Mouse (Mus musculus) MN1 (cell line): Measurements from ENCODE around the gene Cdh13.

Source experiments
- DNase-seq: peaks from one replicate; pipeline ENCODE4 v3.0.0-alpha.2; 2016; ENCODE audit warnings: low spot score

Cdh13 gene

GRCm38 (mm10) chr8:118569366-118569765 lies 285.8 kb downstream of the Cdh13 start:
- no peak for DNase-seq

DNA sequence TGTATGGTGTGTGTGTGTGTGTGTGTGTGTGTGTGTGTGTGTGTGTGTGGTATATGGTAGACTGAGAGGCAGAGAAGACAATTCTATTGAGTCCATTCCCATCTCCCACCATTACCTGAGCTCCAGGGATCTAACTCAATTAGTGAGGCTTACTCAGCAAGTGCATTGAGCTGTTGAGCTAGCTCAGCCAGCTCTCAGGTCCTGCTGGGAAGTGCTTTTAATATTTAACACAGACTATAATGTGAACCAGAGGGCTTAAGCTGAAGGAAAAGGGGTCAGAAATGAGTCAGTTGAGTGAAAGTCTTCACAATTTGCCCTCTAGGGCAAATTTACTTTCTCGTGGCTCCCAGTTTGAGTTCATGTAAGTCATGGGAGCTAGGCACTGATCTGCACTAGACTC lies 297.7 kb downstream of the Cdh13 start:
- no peak for DNase-seq

DNA sequence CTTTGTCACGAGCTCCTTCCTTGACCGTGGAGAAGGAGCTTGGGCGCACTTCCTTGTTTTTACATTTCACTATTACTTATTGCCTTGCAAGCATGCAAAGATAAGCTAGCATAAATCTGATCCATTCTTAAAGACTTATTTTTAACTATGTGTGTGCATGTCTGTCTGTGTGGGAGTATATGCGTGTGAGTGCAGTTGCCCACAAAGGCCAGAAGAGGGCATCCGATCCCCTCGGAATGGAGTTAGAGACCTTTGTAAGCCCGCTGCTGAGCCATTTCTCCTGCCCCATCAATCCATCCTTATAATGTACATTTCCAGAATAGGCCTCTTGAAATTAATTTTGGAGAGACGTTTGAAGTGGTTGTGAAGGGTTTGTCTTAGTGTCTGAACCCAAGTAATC lies 298.7 kb downstream of the Cdh13 start:
- DNase-seq: no peak

DNA sequence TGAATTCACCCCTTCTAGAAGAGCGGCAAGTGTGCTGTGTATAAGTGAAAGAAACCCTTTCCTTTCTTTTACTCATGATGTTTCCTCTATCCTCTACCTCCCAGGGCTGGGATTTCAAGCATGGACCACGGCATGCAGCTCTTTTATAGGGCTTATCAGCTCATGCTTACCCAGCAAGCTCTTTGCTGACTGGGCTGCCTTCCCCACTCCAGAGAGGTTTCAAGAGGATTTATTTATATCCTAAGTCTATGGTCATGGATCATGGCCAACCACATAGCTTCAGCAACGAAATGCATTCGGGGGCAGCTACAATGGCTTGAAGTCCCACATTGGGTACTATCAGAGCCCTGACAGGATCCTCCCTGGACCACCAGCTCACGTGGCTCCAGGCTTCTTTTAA lies 304.4 kb downstream of the Cdh13 start:
- DNase-seq: no peak

DNA sequence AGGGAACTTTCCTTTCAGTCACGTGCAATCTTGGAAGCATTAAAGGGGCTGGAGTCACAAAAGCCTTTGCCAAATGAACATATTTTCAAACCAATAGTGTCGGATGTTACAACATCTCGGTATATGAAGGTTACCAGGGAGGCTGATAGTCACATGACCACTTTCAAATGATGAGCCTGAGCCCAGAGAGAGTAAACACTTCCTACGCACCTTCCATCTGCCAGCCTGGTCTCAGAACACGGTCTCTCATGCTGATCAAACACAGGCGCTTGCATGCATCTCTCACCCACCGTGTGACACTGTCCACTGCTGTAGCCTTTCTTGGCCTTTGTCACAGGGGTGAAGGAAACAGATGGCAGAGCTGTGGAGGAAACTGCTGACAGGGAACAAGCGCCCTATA lies 313.3 kb downstream of the Cdh13 start:
- no peak for DNase-seq

GRCm38 (mm10) chr8:118601376-118601775 lies 317.8 kb downstream of the Cdh13 start:
- no peak for DNase-seq

GRCm38 (mm10) chr8:118602074-118602473 lies 318.5 kb downstream of the Cdh13 start:
- no peak for DNase-seq

GRCm38 (mm10) chr8:118611551-118611950 lies 328.0 kb downstream of the Cdh13 start:
- no peak for DNase-seq

DNA sequence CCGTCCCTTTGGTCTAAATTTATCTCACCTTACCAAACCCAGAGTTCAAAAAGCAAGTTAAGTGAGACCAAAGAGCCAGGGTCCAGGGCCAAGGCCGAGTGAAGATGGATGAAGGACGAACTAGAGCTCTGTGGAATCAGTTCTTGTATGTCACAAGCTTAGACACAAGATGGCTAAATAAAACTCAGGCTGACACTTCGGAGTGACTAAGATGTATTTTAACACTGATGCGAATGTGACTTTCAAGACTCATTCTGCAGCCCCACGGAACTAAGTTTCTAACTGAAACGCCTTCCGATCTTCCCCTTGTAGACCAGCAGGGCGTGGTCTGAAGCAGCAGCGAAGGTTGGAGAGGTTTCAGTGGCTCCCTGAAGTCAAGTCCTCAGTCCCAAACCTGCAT lies 334.7 kb downstream of the Cdh13 start:
- no peak for DNase-seq

DNA sequence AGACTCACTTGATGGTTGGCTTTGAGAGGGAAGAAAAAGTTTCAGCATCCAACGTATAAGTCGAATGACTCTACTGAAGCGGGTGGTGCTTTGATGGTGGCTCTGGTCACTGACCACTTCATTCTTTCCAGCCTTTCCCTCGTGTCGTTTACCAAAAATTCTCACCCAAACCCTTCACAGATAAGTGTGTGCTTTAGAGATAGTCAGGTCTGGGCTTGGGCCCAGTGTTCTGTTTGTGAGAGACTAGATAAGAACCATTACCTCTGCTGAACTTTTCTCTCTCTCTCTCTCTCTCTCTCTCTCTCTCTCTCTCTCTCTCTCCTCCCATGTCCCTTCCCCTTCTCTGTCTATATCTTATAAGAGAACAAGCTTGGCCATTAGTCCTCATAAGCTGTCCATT lies 342.9 kb downstream of the Cdh13 start:
- no peak for DNase-seq

- DNase-seq: no peak
These were observed 344.2 kb downstream of the Cdh13 start for GRCm38 (mm10) chr8:118627737-118628136.

GRCm38 (mm10) chr8:118628702-118629101 lies 345.2 kb downstream of the Cdh13 start:
- no peak for DNase-seq

- no peak for DNase-seq
These were observed 351.9 kb downstream of the Cdh13 start for GRCm38 (mm10) chr8:118635296-118636060.

- no peak for DNase-seq
These were observed 356.1 kb downstream of the Cdh13 start for GRCm38 (mm10) chr8:118639606-118640005.

DNA sequence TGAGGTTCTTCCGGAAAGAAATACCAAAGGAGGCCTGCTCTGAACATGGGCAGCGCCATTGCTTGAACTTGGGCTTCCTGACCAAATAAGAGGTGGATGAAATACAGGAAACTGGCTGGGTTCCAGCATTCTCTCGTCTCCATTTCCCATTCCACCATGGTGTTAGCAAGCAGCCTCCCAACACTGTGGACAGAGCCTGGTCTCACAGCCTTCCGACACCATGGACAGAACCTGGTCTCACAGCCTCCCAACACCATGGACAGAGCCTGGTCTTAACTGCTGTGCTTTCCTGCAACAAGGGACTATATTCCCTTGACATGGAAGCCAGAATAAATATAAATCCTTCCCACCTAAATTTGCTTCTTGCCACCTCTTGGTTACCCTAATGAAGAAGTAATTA lies 358.3 kb downstream of the Cdh13 start:
- DNase-seq: no peak

- no peak for DNase-seq
These were observed 365.4 kb downstream of the Cdh13 start for GRCm38 (mm10) chr8:118648801-118649537.

GRCm38 (mm10) chr8:118649981-118650380 lies 366.4 kb downstream of the Cdh13 start:
- DNase-seq: no peak

DNA sequence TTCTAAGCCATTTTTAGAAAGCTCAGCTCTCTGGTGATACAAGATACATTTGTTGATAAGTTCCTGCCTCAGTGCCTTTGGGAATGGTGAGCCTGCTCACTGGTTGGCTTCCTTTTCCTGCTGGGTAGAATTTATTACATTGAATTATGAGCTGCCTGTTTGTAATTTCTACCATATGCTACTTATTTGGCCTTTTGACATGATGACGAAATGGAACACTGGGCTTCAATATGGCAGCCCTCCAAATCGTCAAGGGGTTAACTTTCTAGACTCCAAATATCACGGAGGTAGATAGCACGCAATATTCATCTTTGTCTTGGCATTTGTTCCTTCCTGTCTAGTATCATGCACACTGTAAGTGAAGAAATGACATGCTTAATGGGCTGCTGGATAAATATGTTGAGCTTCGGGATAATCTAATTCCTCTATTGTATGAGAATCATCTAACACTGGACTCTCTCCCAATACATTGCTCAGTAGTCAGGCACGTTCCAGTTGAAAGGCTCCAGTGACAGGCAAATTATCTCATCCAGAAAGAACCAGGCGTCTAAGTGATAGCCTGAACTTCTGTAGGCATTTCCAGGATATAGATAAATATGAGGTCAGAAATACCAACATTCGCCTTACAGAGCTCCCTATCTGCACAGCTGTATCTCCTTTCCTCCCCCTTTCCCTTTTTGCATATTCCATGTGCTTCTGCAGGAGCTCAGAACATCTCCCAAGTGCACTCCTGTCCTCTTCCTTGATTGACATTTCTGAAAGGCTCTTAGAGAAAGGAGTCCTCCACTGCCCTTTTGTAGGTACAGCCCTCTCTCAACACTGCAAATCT lies 378.7 kb downstream of the Cdh13 start:
- DNase-seq: no peak

- no peak for DNase-seq
These were observed 381.5 kb downstream of the Cdh13 start for GRCm38 (mm10) chr8:118665081-118665480.

- no peak for DNase-seq
These were observed 384.2 kb downstream of the Cdh13 start for GRCm38 (mm10) chr8:118667736-118668135.

DNA sequence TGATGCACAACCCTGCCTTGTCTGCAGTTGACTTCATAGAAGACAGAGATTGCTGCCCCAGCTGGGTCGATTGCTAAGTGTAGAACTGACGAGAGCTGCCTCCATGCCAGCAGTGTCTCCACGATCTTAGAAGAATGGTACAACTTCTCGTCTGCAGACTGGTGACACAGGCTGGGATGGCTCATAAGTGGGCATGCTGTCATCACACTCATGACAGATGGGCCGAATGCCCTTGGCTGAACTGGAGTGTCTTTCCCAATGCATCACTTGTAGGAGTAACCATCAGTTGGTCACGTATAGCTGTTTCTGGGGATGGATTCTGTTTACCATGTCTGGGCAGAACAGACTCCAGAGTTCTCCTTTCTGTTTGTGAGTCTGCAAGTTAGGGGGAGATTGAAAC lies 392.7 kb downstream of the Cdh13 start:
- no peak for DNase-seq

GRCm38 (mm10) chr8:118679347-118679746 lies 395.8 kb downstream of the Cdh13 start:
- no peak for DNase-seq

- no peak for DNase-seq
These were observed 399.9 kb downstream of the Cdh13 start for GRCm38 (mm10) chr8:118683386-118683785.
